Mouse (Mus musculus) hindbrain, embryonic 15.5 days (tissue): ENCODE measurements at regions not wholly inside any gene's neighbourhood (a gene's known extent, or its start where the extent isn't known, plus 50 kb on each side); places are given as distances from the start of the nearest gene placed in this dataset.
A peak's percentile ranks its signal among the peaks of the same experiment; 100 is the strongest.

Source experiments
- ATAC-seq: fragments of 200-750 bp; cut with Nextera tagmentation; 2 replicates; pipeline ENCODE4 v1.8.0; 2017; ENCODE audit warnings: low read depth, moderate number of reproducible peaks, moderate TSS enrichment; ENCODE audit not compliant: low FRiP score
- H3K27ac ChIP-seq: fragments of 300-500 bp; sonication (generic); replicated peaks from 2 replicates; pipeline ENCODE4 v1.5.1; 2015; ENCODE audit warnings: mild to moderate bottlenecking, inconsistent platforms
- H3K27me3 ChIP-seq: fragments of 300-500 bp; sonication (generic); 2 replicates; pipeline ENCODE4 v1.6.1; 2015; ENCODE audit warnings: control low read depth, inconsistent platforms
- H3K36me3 ChIP-seq: fragments of 300-500 bp; sonication (generic); 2 replicates; pipeline ENCODE4 v1.6.1; 2015; ENCODE audit warnings: control low read depth, inconsistent platforms
- H3K4me1 ChIP-seq: fragments of 300-500 bp; sonication (generic); replicated peaks from 2 replicates; pipeline ENCODE4 v1.6.1; 2015; ENCODE audit warnings: control low read depth, inconsistent platforms
- H3K4me2 ChIP-seq: fragments of 300-500 bp; sonication (generic); 2 replicates; pipeline ENCODE4 v1.6.1; 2015; ENCODE audit warnings: moderate library complexity, mild to moderate bottlenecking, inconsistent platforms
- H3K4me3 ChIP-seq: fragments of 300-500 bp; sonication (generic); 2 replicates; pipeline ENCODE4 v1.5.1; 2015; ENCODE audit warnings: mild to moderate bottlenecking, inconsistent platforms
- H3K9ac ChIP-seq: fragments of 300-500 bp; sonication (generic); 2 replicates; pipeline ENCODE4 v1.6.1; 2015; ENCODE audit warnings: inconsistent platforms
- H3K9me3 ChIP-seq: fragments of 300-500 bp; sonication (generic); 2 replicates; pipeline ENCODE4 v1.6.1; 2016; ENCODE audit warnings: control low read depth, inconsistent platforms
- WGBS: fragments of 180-500 bp; shearing (Covaris S2); methylation state at CpG from one replicate; pipeline ENCODE4 v1.1.7; 2015; 5-methylcytosine and 5-hydroxymethylcytosine counted together

DNA sequence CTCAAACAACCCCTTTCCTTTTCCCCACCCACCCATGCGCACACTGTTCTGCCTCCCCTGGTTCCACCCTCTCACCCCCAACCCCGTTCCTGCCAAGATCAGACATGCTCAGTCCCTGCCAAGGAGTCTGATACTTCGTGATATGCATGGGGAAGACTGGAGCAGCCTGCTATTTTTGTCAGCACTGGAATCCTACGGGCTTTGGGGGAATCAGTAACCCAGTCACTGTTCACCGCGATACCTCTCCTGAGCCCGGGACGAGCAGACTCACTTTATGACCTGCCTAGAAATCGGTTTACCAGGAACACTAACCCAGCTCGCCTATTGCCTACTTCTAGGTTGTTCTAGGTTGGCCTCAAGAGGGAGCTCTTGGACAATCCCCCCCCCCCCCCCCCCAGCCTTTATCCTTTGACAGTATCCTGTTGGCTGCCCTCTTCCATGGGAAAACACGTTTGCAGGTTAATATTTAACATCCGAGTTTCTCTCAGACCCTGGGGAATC is 110.2 kb downstream of the Ddx11 start:
- Histone ChIP-seq H3K36me3 (no peaks in the 10 kb centered on the region), H3K9me3 (no peaks in the 10 kb centered on the region), H3K27me3 (no peaks in the 10 kb centered on the region; the same call in 1 of the 2 replicates), H3K9ac (no peak overlapping the region), H3K4me2 (0 out of 2 replicates have a peak overlapping the region, but pooled peaks have one; percentile 28), H3K4me1 (peaks cover 9% of the 10 kb centered on the region), H3K4me3 (no peak overlapping the region), H3K27ac (no peak overlapping the region; the same call in 1 of the 2 replicates)
- peak; percentile 55; the same call in 1 of the 2 replicates for ATAC-seq
- WGBS = 36% methylated on average over 12 of the region's 12 CpGs

DNA sequence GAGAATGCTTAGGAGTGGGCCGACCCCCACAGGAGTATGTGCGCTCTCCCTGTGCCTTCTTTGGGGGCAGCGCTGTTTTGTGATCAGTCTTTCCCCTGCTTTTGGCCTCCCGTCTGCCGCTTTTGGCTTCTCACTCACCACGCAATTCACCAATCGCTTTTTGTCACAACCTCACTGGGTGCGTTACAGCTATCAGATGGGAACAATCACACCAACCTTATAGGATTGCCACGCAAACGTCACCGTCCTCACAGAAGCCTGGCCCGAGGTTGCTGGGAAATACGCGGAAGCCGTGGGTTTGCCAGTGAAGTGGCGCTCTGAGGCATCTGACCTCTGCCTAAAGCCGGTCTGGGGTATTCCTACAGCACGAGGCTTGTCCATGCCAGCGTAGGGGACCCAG is 111.1 kb downstream of the Ddx11 start:
- no peak for ATAC-seq
- Histone ChIP-seq H3K4me2 (no peak overlapping the region), H3K4me1 (peaks cover 9% of the 10 kb centered on the region), H3K9ac (no peak overlapping the region), H3K9me3 (no peaks in the 10 kb centered on the region), H3K27me3 (no peaks in the 10 kb centered on the region; the same call in 1 of the 2 replicates), H3K36me3 (no peaks in the 10 kb centered on the region), H3K4me3 (no peak overlapping the region), H3K27ac (no peak overlapping the region)
- WGBS = 79% methylated on average over 19 of the region's 19 CpGs

DNA sequence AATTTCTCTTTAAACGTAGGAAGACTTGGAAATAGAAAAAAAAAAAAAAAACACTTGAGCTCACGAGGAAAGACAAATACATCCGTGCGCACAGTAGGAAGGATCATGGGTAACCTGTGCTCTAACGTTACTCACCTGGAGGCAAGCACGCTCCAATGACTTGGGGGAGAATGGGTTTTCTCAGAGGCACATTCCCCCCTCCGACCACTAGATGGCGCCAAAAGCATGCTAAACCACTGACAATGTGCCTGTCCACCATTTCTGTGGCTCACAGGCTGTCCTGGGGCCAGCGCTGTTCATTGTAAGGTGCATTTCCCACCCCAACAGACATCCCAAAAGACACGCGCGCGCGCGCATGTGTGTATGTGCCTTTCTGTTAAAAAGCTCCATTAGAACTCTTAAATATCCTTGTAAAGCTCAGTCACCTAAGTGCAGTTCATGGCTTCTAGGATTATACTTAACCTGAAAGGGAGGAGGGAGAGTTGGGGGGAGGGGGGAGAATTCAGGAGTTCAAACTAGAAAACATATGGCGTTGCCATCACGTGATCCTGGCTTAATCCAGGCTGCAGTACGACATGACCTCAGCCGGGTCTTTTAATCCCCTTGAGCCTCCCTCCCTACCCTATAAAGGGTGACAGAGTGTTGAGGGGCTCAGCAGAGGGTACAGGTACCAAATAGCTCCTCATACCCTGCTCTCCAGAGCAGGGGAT is 111.9 kb downstream of the Ddx11 start:
- Histone ChIP-seq H3K4me1 (peaks cover 9% of the 10 kb centered on the region), H3K36me3 (no peaks in the 10 kb centered on the region), H3K9ac (peak overlapping the region; percentile 39), H3K4me2 (peak overlapping the region; percentile 59), H3K27me3 (no peaks in the 10 kb centered on the region; the same call in 1 of the 2 replicates), H3K9me3 (no peaks in the 10 kb centered on the region), H3K4me3 (peak overlapping the region; percentile 29), H3K27ac (peak overlapping the region; percentile 44; the same call in 1 of the 2 replicates)
- ATAC-seq = peak; percentile 77
- 2% methylated on average over 19 of the region's 19 CpGs for WGBS

DNA sequence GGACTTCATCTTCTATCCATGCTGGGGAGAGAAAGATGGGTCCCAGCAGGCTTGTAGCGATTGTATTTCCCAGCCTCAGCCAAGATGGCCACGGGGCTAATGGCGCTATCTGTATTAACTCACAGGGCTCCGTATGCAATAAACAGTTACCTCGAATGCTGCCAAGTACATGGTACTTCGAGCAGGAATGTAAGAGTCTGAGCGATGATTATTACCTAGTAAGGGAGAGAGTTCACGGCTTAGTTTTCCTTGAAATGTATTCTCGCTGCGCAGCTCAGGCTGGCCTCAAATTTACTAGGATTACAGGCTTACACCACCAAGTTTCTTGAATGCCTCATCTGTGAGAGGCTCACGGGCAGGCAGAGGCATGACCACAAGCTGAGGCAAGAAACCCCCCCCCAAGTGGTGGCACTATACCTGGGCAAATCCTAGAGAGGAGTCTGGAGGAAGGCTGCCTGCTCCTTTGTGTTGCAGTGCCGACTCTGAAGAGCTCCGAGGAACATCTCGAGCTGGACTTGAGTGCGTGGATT is 112.6 kb downstream of the Ddx11 start:
- H3K9ac ChIP-seq = 0 out of 2 replicates have a peak overlapping the region, but pooled peaks have one; percentile 39
- H3K4me3 ChIP-seq = peak overlapping the region; percentile 29; the same call in 1 of the 2 replicates
- no peaks in the 10 kb centered on the region for H3K9me3 ChIP-seq
- 65% methylated on average over 15 of the region's 15 CpGs for WGBS
- peaks cover 9% of the 10 kb centered on the region for H3K4me1 ChIP-seq
- no peak; the same call in 1 of the 2 replicates for ATAC-seq
- no peaks in the 10 kb centered on the region for H3K36me3 ChIP-seq
- H3K27ac ChIP-seq = peak overlapping the region; percentile 44; the same call in 1 of the 2 replicates
- H3K4me2 ChIP-seq = peak overlapping the region; percentile 59
- H3K27me3 ChIP-seq = no peaks in the 10 kb centered on the region; the same call in 1 of the 2 replicates

DNA sequence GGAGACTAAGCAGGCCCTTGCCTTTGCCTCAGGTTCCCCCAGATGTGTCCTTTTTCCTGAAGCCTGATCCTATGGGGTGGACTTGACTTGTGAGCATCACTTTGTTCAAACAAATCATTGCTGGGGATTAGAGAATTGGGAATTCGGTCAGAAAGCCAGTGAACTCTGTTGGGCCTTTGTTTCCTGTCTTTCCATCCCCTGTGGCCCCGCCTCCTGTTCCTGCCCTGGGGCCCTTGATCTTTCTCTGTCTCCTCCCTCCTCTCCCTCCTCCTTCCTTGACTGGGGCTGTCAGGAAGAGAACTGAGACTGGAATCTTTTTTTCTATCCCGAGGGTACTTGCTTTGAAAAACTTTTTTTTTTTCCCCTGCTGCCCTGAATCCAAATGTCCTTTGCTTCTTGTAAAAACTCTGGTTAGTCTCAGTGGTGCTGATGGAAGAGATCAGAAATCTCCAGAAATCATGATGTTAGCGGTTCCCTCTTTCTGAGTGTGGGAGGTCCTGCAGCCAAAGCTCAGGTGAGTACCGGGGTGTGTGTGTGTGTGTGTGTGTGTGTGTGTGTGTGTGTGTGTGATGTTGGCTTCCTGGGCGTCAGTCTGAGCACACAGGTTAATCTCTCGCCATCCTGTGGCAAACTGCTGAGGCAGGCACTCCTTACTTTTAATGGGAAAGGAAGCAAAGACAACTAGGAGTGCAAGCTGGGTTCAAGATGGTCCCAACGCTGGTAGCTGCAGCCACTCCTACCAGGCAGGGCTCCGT is 118.7 kb downstream of the Ddx11 start:
- 26% methylated on average over 9 of the region's 9 CpGs for WGBS
- H3K27me3 ChIP-seq = no peaks in the 10 kb centered on the region
- H3K4me2 ChIP-seq = 0 out of 2 replicates have a peak overlapping the region, but pooled peaks have one; percentile 9
- H3K27ac ChIP-seq = peak overlapping the region; percentile 17; the same call in 1 of the 2 replicates
- no peak overlapping the region for H3K4me3 ChIP-seq
- H3K36me3 ChIP-seq = no peaks in the 10 kb centered on the region
- H3K9me3 ChIP-seq = no peaks in the 10 kb centered on the region
- H3K9ac ChIP-seq = no peak overlapping the region
- no peak for ATAC-seq
- 0 out of 2 replicates have a peak, but pooled peaks cover 7% of the 10 kb centered on the region for H3K4me1 ChIP-seq

DNA sequence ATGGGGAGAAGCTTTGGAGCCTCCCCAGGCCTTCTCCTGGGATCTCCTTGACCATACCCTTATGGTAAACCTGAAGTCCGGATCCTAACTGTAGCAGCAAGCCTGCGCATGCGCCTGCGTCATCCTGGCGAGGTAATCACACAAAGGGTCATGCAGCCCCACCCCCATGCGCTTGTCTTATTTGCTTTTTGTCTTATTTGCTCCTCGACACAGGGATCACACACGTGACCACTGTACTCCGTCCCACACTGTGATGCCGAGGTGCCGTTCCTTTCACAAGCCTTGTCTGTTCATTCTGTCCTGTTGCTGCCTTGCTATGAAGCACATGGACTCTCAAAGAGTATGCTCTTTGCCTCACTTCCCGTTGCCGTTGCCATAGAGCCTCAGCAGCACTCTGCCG is 120.9 kb downstream of the Ddx11 start:
- Histone ChIP-seq H3K4me3 (no peak overlapping the region), H3K4me1 (0 out of 2 replicates have a peak, but pooled peaks cover 7% of the 10 kb centered on the region), H3K9me3 (no peaks in the 10 kb centered on the region), H3K27ac (no peak overlapping the region), H3K9ac (no peak overlapping the region), H3K4me2 (no peak overlapping the region), H3K36me3 (no peaks in the 10 kb centered on the region), H3K27me3 (no peaks in the 10 kb centered on the region)
- WGBS = 89% methylated on average over 14 of the region's 14 CpGs
- ATAC-seq = no peak

DNA sequence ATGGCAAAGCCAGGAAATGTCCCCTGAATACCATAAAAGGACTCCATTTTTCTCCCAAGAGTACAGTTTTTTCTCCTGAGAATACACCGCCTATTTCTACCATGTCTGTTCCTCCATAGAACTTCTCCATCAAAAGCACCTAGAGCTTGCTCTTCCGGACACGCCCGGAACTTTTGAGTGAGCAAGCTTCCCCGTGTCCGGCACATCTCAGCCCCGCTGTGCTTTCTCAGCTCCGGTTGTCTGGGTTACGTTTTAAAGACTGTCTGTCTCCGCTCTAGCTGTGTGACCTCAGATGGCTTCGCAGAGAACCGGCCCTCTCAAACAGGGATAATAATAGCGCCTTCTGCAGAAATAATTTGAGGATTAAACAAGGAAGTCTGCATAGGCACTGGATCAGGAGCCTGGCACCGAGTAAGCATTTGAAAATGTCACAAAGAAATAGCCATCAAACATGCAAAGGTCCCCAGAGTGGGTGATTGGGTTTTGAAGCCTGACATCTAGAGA is 122.8 kb downstream of the Ddx11 start:
- no peak overlapping the region for H3K27ac ChIP-seq
- H3K4me1 ChIP-seq = 0 out of 2 replicates have a peak, but pooled peaks cover 7% of the 10 kb centered on the region
- no peaks in the 10 kb centered on the region for H3K36me3 ChIP-seq
- no peak overlapping the region for H3K4me3 ChIP-seq
- H3K27me3 ChIP-seq = no peaks in the 10 kb centered on the region
- H3K4me2 ChIP-seq = no peak overlapping the region
- WGBS = 70% methylated on average over 14 of the region's 14 CpGs
- no peaks in the 10 kb centered on the region for H3K9me3 ChIP-seq
- H3K9ac ChIP-seq = no peak overlapping the region
- ATAC-seq = no peak

DNA sequence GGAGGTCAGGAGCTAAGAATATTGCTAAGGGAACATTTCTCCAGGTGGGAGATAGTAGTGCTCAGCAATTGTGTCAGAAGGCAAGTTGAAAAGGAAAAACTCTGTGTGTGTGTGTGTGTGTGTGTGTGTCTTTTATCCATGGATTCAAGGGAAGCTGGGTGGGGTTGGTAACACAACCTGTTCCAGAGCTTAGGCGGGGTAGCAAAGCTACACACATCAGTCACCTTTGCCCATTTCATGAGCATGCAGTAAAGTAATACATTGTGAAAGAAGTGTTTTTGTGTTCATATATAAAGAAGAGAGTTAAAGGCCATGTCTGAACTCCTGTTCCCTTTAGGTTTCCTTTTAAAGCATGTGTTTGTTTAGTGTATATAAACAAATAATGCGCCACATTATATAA is 128.2 kb downstream of the Ddx11 start:
- no peak overlapping the region for H3K27ac ChIP-seq
- no peaks in the 10 kb centered on the region for H3K36me3 ChIP-seq
- no peaks in the 10 kb centered on the region for H3K27me3 ChIP-seq
- H3K9ac ChIP-seq = no peak overlapping the region
- H3K4me2 ChIP-seq = no peak overlapping the region
- WGBS = 91% methylated on average over 2 of the region's 2 CpGs
- H3K4me3 ChIP-seq = no peak overlapping the region
- H3K9me3 ChIP-seq = no peaks in the 10 kb centered on the region
- no peaks in the 10 kb centered on the region for H3K4me1 ChIP-seq
- ATAC-seq = no peak

DNA sequence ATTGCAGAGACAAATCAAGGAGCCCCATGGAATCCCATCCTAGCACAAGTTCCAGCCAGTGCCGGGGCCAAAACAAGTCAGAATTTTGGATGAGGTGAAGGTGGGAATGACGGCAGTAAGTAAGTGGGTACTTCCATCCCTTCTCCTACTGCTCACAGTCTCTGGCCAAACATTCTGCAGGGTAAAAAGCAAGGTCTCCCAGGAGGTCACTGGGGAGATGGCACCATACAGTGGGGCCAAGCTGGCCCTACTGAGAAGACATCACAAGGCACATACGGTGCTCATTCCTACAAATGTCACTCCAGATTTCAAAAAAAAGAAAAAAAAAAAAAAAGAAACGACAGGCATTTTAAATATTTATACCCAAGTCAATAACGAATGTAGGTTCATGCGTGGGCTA is 129.6 kb downstream of the Ddx11 start:
- ATAC-seq = no peak
- no peak overlapping the region for H3K4me3 ChIP-seq
- WGBS = 97% methylated on average over 6 of the region's 6 CpGs
- no peak overlapping the region for H3K27ac ChIP-seq
- no peaks in the 10 kb centered on the region for H3K4me1 ChIP-seq
- H3K9me3 ChIP-seq = no peaks in the 10 kb centered on the region
- no peak overlapping the region for H3K4me2 ChIP-seq
- no peaks in the 10 kb centered on the region for H3K36me3 ChIP-seq
- H3K27me3 ChIP-seq = no peaks in the 10 kb centered on the region
- H3K9ac ChIP-seq = no peak overlapping the region

DNA sequence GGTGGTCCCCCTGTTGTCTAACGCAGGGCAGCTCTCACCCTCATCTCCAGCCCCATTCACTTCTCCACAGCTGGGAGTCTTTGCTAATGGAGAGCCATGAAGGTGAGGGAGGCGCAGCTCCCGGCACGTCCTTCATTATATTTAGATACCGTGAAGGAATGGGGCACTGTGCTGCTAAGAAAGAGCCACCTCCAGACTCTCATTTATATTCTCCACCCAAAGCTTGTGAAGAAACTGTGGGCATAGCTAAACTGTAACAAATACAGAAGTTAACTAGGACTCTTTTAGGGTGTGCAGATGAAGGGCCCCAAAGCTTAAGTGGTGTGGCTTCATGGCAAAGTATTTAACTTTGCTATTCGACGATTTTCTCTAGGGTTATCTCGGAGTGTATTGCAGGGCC is 136.4 kb downstream of the Ddx11 start:
- WGBS = 54% methylated on average over 8 of the region's 8 CpGs
- Histone ChIP-seq H3K27ac (no peak overlapping the region), H3K4me1 (no peaks in the 10 kb centered on the region), H3K9me3 (no peaks in the 10 kb centered on the region), H3K9ac (no peak overlapping the region), H3K36me3 (no peaks in the 10 kb centered on the region), H3K4me2 (no peak overlapping the region), H3K4me3 (no peak overlapping the region), H3K27me3 (no peaks in the 10 kb centered on the region)
- ATAC-seq = no peak

DNA sequence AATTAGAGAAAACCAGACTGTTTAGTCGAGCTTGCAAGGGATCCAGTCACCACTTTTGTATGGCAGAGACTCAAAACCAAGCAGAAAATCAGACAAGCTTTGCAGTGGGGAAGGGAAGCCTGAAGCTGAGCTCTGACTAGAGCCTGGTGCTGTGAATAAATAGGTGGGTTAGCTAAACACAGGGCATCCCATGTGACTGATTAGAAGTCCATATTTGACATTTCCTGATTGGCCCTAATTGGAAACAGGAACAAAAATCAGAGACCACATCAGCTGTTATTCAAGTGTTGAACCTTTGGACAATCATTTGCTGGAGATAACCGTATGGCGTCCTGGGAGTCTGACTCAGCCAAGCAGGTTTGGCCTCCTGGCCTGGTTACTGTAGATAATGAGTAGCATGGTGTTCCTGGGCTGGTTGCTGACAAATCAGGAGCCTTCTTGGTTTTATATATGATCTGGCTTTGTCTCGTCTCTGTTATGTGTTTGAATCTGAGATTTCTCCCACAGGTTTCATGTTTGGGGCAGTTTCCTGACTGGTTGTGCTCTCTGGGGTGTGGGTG is 139.4 kb downstream of the Ddx11 start:
- no peak overlapping the region for H3K4me2 ChIP-seq
- H3K36me3 ChIP-seq = no peaks in the 10 kb centered on the region
- no peak overlapping the region for H3K27ac ChIP-seq
- peaks cover 5% of the 10 kb centered on the region for H3K4me1 ChIP-seq
- ATAC-seq = no peak
- no peaks in the 10 kb centered on the region for H3K27me3 ChIP-seq
- H3K9me3 ChIP-seq = no peaks in the 10 kb centered on the region
- no peak overlapping the region for H3K9ac ChIP-seq
- no peak overlapping the region for H3K4me3 ChIP-seq
- 78% methylated on average over 4 of the region's 4 CpGs for WGBS
